9 mouse cellular contexts compared by ENCODE assay signal in the genomic region with DNA sequence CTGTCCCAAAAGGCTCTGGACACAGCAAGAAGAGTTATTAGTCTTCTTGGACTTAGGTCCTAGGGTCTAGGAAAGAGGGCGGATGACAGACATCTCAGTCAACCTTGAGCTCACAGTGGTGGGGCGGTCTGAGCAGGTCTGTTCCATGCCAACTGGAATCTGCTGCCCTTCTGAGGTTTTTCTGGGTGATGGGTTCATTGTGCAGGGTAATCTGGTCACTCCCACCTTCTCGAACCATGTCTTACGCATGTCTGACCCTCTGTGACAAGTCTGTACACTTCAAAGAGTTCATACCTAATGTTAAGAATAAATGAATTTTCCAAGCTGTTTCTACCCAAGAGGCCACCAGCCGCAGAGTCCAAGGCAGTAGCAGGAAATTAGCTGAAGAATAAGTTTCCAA. TPM values are rescaled to one million over a fixed set of nuclear protein-coding genes. Genes with fewer than 3 reads are reported as not detected.
DNase-seq lines count a peak whose midpoint lies in the region; ATAC-seq and TF ChIP-seq lines count a peak whose summit lies in the region.
"Had no signal": no experiment of that assay in that cellular context is flagged by ENCODE, and none has a peak within 500 bp of the region (broad histone marks: within the 10 kb centered on the region; RNA-seq: fewer than 3 reads in every experiment).

No protein-coding gene starts in this region.

- H3K36me3 ChIP-seq in kidney, embryonic 16.5 days (ENCODE audit: insufficient read depth, low read length): peaks cover 12% of the 10 kb centered on the region; the same call in 1 of the 2 replicates
- peaks cover 31% of the 10 kb centered on the region for H3K36me3 ChIP-seq in embryonic facial prominence, embryonic 13.5 days
- 0 out of 2 replicates have a peak, but pooled peaks cover 3% of the 10 kb centered on the region for H3K36me3 ChIP-seq in intestine, embryonic 14.5 days (ENCODE audit: control insufficient read depth, insufficient read depth, low read length)
- H3K36me3 ChIP-seq in midbrain, postnatal 0 days (ENCODE audit: insufficient read depth, low read length): no peaks in the 10 kb centered on the region

- peak; percentile 29; the same call in 1 of the 2 replicates for ATAC-seq in kidney, embryonic 16.5 days (ENCODE audit: low FRiP score, low TSS enrichment)
- no peak for ATAC-seq in embryonic facial prominence, embryonic 13.5 days (ENCODE audit: insufficient number of reproducible peaks, insufficient read depth, low FRiP score, low TSS enrichment, low read depth)
- ATAC-seq in intestine, embryonic 14.5 days (replicated peaks; ENCODE audit: low FRiP score, low TSS enrichment, low read depth): 0 out of 2 replicates have a peak, but pooled peaks have one; percentile 1
- no peak for ATAC-seq in midbrain, postnatal 0 days (ENCODE audit: low FRiP score)

- no peaks in the 10 kb centered on the region; the same call in 1 of the 2 replicates for H3K9me3 ChIP-seq in kidney, embryonic 16.5 days (ENCODE audit: low read length)
- H3K9me3 ChIP-seq in embryonic facial prominence, embryonic 13.5 days: 0 out of 2 replicates have a peak, but pooled peaks cover 5% of the 10 kb centered on the region
- H3K9me3 ChIP-seq in intestine, embryonic 14.5 days (ENCODE audit: control insufficient read depth, low read length): peaks cover 6% of the 10 kb centered on the region; the same call in 1 of the 2 replicates
- no peaks in the 10 kb centered on the region for H3K9me3 ChIP-seq in midbrain, postnatal 0 days (ENCODE audit: low read length)

- TF ChIP-seq CTCF in midbrain, postnatal 0 days (IDR thresholded peaks at IDR 0.05): no peak

- peak overlapping the region; percentile 88 for H3K27ac ChIP-seq in kidney, embryonic 16.5 days (ENCODE audit: low read length)
- H3K27ac ChIP-seq in embryonic facial prominence, embryonic 13.5 days: peak overlapping the region; percentile 98
- H3K27ac ChIP-seq in intestine, embryonic 14.5 days (ENCODE audit: low read depth): peak overlapping the region; percentile 90
- H3K27ac ChIP-seq in midbrain, postnatal 0 days (ENCODE audit: low read depth, low read length): peak overlapping the region; percentile 13; the same call in 1 of the 2 replicates

- peak overlapping the region; percentile 4; the same call in 1 of the 2 replicates for H3K9ac ChIP-seq in kidney, embryonic 16.5 days (replicated peaks; ENCODE audit: low read length)
- H3K9ac ChIP-seq in embryonic facial prominence, embryonic 13.5 days: no peak overlapping the region
- no peak overlapping the region for H3K9ac ChIP-seq in intestine, embryonic 14.5 days (ENCODE audit: low read length)
- H3K9ac ChIP-seq in midbrain, postnatal 0 days (replicated peaks; ENCODE audit: low read length, poor library complexity, severe bottlenecking): no peak overlapping the region

- H3K4me2 ChIP-seq in kidney, embryonic 16.5 days (replicated peaks; ENCODE audit: low read depth, low read length): peak overlapping the region; percentile 26
- peak overlapping the region; percentile 50 for H3K4me2 ChIP-seq in embryonic facial prominence, embryonic 13.5 days
- peak overlapping the region; percentile 42 for H3K4me2 ChIP-seq in intestine, embryonic 14.5 days (ENCODE audit: low read length)
- H3K4me2 ChIP-seq in midbrain, postnatal 0 days (ENCODE audit: low read depth, low read length, poor library complexity, severe bottlenecking): no peak overlapping the region

- H3K27me3 ChIP-seq in kidney, embryonic 16.5 days (ENCODE audit: insufficient read depth, low read length): no peaks in the 10 kb centered on the region
- H3K27me3 ChIP-seq in embryonic facial prominence, embryonic 13.5 days: no peaks in the 10 kb centered on the region
- no peaks in the 10 kb centered on the region for H3K27me3 ChIP-seq in intestine, embryonic 14.5 days (replicated peaks; ENCODE audit: control insufficient read depth, insufficient read depth, low read length)
- H3K27me3 ChIP-seq in midbrain, postnatal 0 days (ENCODE audit: insufficient read depth, low read length): no peaks in the 10 kb centered on the region
- H3K27me3 ChIP-seq: Patski had no signal

- 39% methylated on average over 5 of the region's 5 CpGs for WGBS in kidney, embryonic 16.5 days
- 38% methylated on average over 5 of the region's 5 CpGs for WGBS in embryonic facial prominence, embryonic 13.5 days
- WGBS in intestine, embryonic 14.5 days: 30% methylated on average over 5 of the region's 5 CpGs
- WGBS in midbrain, postnatal 0 days: 69% methylated on average over 5 of the region's 5 CpGs

- H3K4me1 ChIP-seq in kidney, embryonic 16.5 days (ENCODE audit: insufficient read depth, low read length): peaks cover 59% of the 10 kb centered on the region
- peaks cover 68% of the 10 kb centered on the region for H3K4me1 ChIP-seq in embryonic facial prominence, embryonic 13.5 days
- H3K4me1 ChIP-seq in intestine, embryonic 14.5 days (replicated peaks; ENCODE audit: control insufficient read depth, insufficient read depth, low read length): peaks cover 63% of the 10 kb centered on the region
- H3K4me1 ChIP-seq in midbrain, postnatal 0 days (ENCODE audit: insufficient read depth, low read length): peaks cover 3% of the 10 kb centered on the region; the same call in 1 of the 2 replicates

- no peak overlapping the region for H3K4me3 ChIP-seq in kidney, embryonic 16.5 days (ENCODE audit: low read length)
- no peak overlapping the region for H3K4me3 ChIP-seq in embryonic facial prominence, embryonic 13.5 days
- no peak overlapping the region for H3K4me3 ChIP-seq in intestine, embryonic 14.5 days (ENCODE audit: low read depth, low read length)
- H3K4me3 ChIP-seq in midbrain, postnatal 0 days (ENCODE audit: low read depth, low read length): no peak overlapping the region

- DNase-seq in kidney, adult 11 months: no peak
- DNase-seq in intestine, embryonic 14.5 days (ENCODE audit: low spot score): no peak
- DNase-seq in midbrain, postnatal 0 days (ENCODE audit: low spot score): no peak
- DNase-seq in layer of hippocampus, adult 9-11 months: no peak
- DNase-seq in layer of hippocampus, postnatal 10 days (ENCODE audit: low spot score in 2 of 2): no peak
- DNase-seq in urinary bladder, postnatal 4 days (ENCODE audit: low spot score in 2 of 2): no peak

RNA-seq across cellular contexts. Expression of gene Actn1, which starts 29.3 kb away (rescaled TPM):
- polyA plus RNA-seq in kidney, embryonic 16.5 days (2015; fragmentation: Nextera tagmentation; extraction: Ambion mirVana): 44.8 and 49.2 TPM in 2 replicates
- polyA plus RNA-seq in embryonic facial prominence, embryonic 13.5 days (2015; fragmentation: Nextera tagmentation; extraction: Ambion mirVana): 37.5 and 39.4 TPM in 2 replicates
- polyA plus RNA-seq in intestine, embryonic 14.5 days (2014; fragmentation: Nextera tagmentation; extraction: Ambion mirVana): 66.0 and 68.6 TPM in 2 replicates
- 17.1 and 18.0 TPM in 2 replicates for total RNA-seq in midbrain, postnatal 0 days (2014; rRNA removed)
- 6.2 and 7.4 TPM in 2 replicates for polyA plus RNA-seq in midbrain, postnatal 0 days (2015; fragmentation: Nextera tagmentation; extraction: Ambion mirVana)
- total RNA-seq in layer of hippocampus, postnatal 10 days (2021): 10 to 100 TPM; 69.2 to 77.9 TPM

Comparison
In these comparisons a context has a peak if more than half of its experiments do, and no peak if none do; other contexts are left out.
1. ATAC-seq: peak in kidney, embryonic 16.5 days (single experiment) and intestine, embryonic 14.5 days (single experiment); none in embryonic facial prominence, embryonic 13.5 days (single experiment) and midbrain, postnatal 0 days (single experiment).
2. H3K27ac ChIP-seq: peak in every context shown above with its lines; median percentile 98 in embryonic facial prominence, embryonic 13.5 days; 90 in intestine, embryonic 14.5 days; 88 in kidney, embryonic 16.5 days; 13 in midbrain, postnatal 0 days.